Mouse (Mus musculus): ENCODE results near the gene Ldb3.

The Ldb3 gene

GRCm38 (mm10) chr14:34561647-34562046, 26.8 kb downstream of the Ldb3 start:
- no peak for DNase-seq (ENCODE audit: low read depth, low spot score)

DNA sequence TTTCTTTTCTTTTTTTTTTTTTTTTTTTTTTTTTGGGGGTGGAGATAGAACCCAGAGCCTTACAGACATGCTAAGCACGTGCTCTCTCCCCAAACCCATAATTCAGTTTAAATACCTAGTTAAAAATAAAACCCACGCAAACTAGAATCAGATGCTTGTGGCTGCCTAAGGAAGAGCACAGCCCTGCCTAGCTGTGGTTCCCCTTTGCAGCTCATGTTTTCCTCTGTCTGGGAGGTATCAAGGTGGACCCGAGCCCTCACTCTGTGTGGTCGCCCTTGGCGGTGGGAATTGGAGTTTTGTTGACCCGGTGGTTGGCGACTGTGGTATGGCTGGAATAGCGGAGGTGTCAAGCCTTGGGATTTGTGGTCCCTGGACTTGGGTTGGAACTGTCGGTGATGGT, 29.5 kb downstream of the Ldb3 start:
- no peak for DNase-seq (ENCODE audit: low read depth, low spot score)

GRCm38 (mm10) chr14:34555211-34555610, 33.3 kb downstream of the Ldb3 start:
- DNase-seq (ENCODE audit: low read depth, low spot score), result no peak

DNA sequence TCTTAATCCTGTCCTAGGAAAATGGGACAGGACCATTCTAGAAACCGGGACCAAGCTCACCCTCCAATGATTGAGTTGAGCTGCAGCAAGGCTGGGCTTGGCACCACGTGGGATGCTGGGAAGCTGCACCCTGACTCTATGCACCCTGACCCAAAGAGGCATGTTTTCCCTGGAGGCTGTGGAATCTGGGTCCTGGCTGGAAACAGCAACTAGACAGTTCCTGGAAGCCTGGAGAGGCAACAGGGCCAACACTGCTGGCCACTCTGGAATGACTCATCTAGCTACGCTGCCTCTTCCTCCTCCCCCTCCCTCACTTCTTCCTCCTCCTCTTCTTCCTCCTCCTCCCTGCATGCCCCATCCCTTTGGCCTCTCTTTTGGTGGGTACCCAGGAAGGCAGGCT, 34.4 kb downstream of the Ldb3 start:
- no peak for DNase-seq (ENCODE audit: low read depth, low spot score)

DNA sequence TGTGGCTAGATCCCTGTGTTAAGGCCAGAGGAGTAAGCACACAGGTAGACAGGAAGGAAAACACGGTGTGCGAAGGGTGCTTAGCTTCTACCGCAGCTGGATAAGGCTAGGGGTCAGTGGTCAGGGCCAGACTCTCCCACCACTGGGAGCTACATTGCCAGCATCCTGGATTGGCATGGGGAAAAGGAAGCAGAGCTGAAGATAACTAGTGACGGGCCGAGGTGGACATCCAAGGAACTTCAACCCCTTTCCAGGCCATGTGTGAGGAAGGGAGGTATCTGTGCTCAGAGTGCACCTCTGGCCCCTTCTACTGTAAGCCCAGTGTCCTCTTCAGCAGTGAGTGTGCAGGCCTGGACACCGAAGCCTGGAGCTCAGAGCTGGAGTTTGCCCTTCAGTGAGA, 35.0 kb downstream of the Ldb3 start:
- DNase-seq (ENCODE audit: low read depth, low spot score), result no peak

DNA sequence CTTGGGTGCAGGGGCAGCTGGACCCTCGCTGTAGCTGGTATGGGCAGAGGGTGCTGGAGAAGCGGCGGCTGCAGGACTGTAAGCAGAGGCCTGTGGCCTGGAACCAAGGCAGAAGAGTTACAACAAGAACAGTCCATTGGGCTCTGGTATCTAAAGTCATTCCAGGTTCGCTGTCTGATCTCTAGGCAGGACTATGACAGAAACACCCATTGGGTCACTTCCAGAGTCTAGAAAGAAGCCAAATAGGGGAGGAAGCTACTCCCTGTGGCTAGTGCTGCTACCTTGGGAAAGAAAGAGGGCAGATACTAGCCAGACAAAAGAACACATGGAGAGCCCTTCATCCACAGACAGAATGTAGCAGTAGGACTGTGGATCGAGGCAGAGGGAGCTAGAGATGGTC, 36.3 kb downstream of the Ldb3 start:
- no peak for DNase-seq (ENCODE audit: low read depth, low spot score)

DNA sequence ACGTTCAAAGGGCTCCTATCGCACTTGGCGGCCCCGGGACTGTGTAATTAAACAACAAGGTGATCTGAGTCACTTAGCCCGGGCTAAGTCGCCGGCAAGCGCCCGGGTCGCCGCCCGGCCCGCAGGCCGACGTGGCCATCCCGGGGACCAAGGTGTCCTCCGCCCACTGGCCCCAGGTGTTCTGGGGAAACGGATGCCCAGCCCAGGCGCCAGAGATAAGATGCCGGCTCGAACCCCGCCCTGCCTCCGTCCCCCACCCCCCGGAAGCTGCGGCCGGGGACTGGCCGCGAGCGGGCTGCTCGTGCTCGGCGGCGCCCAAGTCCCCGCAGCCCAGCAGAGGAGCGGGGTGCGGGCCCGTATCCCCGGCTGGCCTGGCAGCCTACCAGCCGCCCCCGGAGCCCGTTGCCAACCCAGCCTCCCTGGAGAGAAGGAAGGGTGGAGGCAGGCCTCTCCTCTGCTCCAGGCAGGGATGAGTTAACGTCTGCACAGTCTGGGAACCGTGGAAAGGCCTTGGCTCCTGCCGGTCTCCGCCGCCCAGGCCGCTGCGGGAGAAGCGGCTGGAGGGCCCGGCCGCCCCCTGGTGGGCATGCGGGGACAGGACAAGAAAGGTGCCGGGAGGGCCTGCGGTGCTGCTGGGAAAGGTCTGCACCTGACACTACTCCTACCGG, 39.3 kb downstream of the Ldb3 start:
- DNase-seq (ENCODE audit: low read depth, low spot score), result peak; percentile 71

GRCm38 (mm10) chr14:34548391-34549001, 40.0 kb downstream of the Ldb3 start:
- DNase-seq (ENCODE audit: low read depth, low spot score), result no peak

DNA sequence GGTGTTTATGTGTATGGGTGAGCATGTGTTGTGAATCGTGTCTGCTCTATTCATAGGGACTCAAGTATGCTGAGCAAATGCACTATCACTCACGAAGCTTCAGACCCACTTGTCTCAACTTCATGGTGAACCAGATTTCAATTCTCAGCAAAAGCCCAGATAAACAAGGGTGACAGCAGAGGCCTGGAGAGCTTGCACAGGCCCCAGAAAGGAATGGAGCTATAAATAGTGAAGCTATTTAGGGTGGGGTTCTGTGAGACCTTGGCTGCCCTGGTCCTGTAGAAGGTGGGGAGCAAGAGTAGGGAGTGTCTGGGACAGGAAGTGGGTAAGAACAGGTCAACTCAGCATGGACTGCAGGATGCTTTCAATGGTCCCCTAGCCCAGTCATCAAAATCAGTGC, 43.9 kb downstream of the Ldb3 start:
- DNase-seq (ENCODE audit: low read depth, low spot score), result no peak

- no peak for DNase-seq (ENCODE audit: low read depth, low spot score)
These were observed 44.5 kb downstream of the Ldb3 start for GRCm38 (mm10) chr14:34544001-34544400.

- DNase-seq (ENCODE audit: low read depth, low spot score), result no peak
These were observed 44.9 kb downstream of the Ldb3 start for GRCm38 (mm10) chr14:34543596-34543995.

- DNase-seq (ENCODE audit: low read depth, low spot score), result no peak
These were observed 46.6 kb downstream of the Ldb3 start for GRCm38 (mm10) chr14:34541896-34542295.

DNA sequence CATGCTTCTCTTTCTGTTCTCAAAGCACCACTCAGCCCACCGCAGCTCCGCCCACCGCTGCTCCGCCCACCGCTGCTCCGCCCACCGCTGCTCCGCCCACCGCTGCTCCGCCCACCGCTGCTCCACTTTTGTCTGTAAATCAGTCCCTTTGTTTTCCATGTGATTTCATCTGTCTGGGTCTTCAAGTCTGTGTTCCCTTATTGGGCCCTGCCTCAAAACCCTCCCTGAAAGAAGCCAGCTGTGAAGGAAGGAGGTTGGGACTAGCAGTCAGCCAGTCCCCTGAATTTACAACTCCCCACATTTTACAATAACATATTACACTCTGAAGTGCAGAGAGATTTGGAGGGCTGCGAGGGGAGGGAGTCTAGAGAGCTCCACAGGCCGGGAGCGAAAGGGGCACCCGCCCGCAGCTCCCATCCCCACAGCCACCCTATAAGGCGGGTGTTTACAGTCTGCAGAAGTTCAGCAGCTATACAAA, 47.8 kb downstream of the Ldb3 start:
- no peak for DNase-seq (ENCODE audit: low read depth, low spot score)

GRCm38 (mm10) chr14:34535883-34536282, 52.6 kb downstream of the Ldb3 start:
- DNase-seq (ENCODE audit: low read depth, low spot score), result no peak

GRCm38 (mm10) chr14:34533537-34533936, 54.9 kb downstream of the Ldb3 start:
- no peak for DNase-seq (ENCODE audit: low read depth, low spot score)

DNA sequence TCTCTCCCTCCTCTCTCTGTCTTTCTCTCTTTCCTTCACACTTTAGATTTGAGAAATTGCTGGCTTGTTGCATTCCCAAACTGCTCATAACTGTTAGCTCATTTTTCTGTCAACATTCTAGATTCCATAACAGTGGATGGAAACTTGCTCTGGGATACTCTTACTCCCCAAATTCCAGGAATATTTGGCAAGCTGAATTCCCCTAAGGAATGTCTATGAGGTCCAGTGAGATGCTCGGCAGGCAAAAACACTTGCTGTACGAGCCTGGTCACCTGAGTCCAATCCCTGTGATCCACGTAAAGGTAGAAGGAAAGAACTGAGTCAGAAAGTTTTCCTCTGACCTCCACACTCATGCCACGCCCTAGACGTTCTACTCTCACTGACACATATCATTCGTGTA, 55.9 kb downstream of the Ldb3 start:
- DNase-seq (ENCODE audit: low read depth, low spot score), result no peak

DNA sequence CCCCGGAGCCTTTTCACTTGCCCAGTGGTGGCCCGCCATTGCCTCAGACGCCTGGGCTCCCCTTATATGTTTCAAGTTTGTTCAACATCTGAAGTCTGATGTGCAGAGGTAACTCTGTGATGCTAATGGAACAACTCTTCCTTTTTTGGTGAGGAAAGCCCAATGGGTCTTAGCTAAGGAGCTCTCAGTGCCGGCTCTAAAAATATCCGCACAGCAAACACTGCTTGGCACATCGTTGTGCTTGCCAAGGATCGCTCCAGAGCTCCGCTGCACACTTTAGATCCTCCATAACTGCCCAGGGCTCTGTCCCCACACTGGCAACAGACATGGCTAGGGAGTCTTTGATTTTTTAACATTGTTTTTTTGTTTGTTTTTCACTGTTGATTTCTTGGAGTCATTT, 59.7 kb downstream of the Ldb3 start:
- no peak for DNase-seq (ENCODE audit: low read depth, low spot score)

DNA sequence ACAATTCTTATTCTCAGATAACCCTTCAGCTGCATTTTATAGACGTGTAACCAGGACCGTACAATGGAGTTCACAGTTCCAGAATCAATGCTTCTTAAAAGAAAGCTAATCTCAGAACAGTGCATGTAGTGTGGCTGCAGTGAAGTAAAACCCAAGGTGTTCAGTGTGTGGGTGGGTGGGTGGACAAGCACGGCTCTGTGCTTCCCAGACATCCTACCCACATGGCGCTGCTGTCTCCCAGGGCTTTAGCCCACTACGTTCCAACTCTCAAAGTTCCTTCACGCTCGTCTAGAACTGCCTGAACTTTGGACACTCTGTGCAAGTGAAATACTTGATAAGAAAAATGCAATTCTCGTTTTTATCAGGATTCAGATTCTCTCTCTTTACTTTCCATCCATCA, 65.8 kb downstream of the Ldb3 start, which contains the start of gene 9230112D13Rik:
TSS of gene 9230112D13Rik (minus strand) at position 101 of the 400 bp plus-strand sequence.
- DNase-seq (ENCODE audit: low read depth, low spot score), result no peak

DNA sequence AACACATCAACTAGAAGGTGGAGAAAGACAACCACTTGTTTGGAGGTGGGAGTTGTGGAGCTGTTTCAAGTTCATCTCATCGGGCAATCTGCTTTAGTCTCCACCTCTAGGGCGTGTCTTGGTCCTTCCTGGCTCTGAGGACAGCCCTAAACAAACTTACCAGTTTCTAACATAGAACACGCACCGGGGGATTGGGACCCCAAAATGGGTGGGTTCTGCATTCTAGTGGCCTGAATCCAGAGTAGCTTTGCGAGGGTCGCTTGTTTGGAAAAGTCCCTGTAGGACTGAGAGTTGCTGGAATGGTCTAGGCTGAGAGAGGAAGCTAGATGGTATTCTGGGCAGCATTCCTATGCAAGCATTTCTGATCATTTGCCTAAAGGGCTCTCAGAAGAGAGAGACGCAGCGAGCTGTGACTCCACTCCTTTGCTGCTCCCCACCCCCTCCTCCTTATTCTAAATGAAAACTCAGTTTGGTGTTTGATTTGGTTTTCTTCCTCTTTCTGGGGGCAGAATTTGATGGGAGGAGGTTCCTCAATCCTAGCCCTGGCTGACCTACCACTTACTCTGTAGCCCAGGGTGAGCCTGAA, 70.4 kb downstream of the Ldb3 start:
- no peak for DNase-seq (ENCODE audit: low read depth, low spot score)

DNA sequence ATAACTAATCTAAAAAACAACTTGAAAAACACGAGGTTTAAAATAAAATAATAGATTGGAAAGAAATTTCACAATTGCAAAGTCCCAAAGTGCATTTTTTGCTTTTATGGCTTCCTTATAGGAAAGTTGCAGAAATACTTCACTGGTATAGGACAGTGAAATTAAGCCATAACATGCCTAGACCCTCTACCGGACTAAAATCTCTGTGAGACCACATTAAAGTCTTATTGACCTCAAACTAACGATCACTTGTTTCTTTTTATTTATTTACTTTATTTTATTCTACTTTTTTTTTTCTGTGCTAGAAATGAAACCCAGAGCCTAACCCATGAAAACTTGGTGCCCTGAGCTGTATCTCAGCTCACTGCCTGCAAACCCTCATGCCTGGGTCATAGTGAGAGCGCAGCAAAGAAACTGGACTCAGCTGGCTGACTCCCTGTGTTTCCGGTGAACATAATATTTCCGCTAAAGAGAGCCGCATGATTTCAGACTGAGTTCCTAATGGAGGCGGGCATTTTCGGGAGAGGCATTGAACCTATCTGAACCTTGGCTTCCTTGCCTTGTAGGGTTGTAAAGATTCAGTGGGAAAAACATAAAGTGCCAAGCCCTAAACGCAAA, 71.4 kb downstream of the Ldb3 start:
- DNase-seq (ENCODE audit: low read depth, low spot score), result no peak

DNA sequence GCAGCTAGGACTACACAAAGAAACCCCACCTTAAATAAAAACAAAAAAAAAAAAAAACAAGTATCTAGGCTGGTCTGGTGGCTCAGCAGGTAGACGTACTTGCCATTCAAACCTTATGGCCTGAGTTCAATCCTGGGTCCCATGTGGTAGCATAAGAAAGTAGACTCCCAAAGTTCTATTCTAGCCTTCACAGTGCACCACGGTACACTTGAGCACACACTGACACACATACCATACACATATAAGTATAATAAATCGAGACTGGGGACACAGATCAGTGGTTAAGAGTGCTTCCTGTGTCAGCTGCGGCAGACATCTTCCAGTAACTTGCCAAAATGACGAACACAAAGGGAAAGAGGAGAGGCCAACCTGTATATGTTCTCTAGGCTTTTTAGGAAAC, 72.6 kb downstream of the Ldb3 start:
- DNase-seq (ENCODE audit: low read depth, low spot score), result no peak

- no peak for DNase-seq (ENCODE audit: low read depth, low spot score)
These were observed 74.4 kb downstream of the Ldb3 start for GRCm38 (mm10) chr14:34514120-34514519.

GRCm38 (mm10) chr14:34512602-34513001, 75.9 kb downstream of the Ldb3 start:
- no peak for DNase-seq (ENCODE audit: low read depth, low spot score)

All from CD4-positive helper T cell, adult 2 months (primary cell).